Mouse (Mus musculus): ENCODE measurements at regions not wholly inside any gene's neighbourhood (a gene's known extent, or its start where the extent isn't known, plus 50 kb on each side); places are given as distances from the start of the nearest gene placed in this dataset.

DNA sequence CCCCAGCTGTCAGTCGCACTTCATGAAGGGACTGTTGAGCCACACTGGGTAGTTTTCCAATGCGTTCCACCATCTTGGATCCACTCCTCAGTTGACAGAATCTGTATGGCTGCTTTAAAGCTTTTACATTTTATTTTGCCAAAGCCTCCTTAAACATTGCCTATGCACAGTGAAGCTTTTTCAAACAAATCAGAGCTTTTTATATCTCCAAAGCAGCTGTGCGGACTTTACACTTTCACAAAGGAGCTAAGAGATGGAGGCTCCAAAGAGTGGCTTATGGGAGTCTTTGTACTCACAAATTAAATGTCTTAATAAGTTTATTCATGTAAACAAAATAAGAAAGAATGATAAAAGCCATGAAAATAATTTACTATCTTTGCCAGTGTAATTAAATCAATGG is 986.3 kb downstream of the Diaph3 start:
- no peak overlapping the region for H3K4me2 ChIP-seq (ENCODE audit: low read depth)
- H3K79me2 ChIP-seq (ENCODE audit: control insufficient read depth, insufficient read depth): no peaks in the 10 kb centered on the region
- TF ChIP-seq POLR2AphosphoS2 (IDR thresholded peaks at IDR 0.05; ENCODE audit: insufficient read length, low read depth): no peak
- TF ChIP-seq TCF3 (IDR thresholded peaks at IDR 0.05; ENCODE audit: insufficient read length, low read depth): no peak
- no peak for TF ChIP-seq MYOD1 (IDR thresholded peaks at IDR 0.05; ENCODE audit: control insufficient read depth in 1 of 3, insufficient read length in 2 of 3, low read depth in 2 of 3)
- no peak for TF ChIP-seq MAX (IDR thresholded peaks at IDR 0.05; ENCODE audit: low read depth)
- no peak for TF ChIP-seq CEBPB (IDR thresholded peaks at IDR 0.05; ENCODE audit: insufficient read depth, poor library complexity, severe bottlenecking)
- no peak for TF ChIP-seq MYOG (IDR thresholded peaks at IDR 0.05; ENCODE audit: control insufficient read depth in 1 of 3, insufficient read depth in 1 of 3, insufficient read length in 2 of 3, low read depth in 2 of 3)
- TF ChIP-seq E2F4 (IDR thresholded peaks at IDR 0.05; ENCODE audit: insufficient read depth): no peak
- no peak overlapping the region for H3K4me3 ChIP-seq
- no peaks in the 10 kb centered on the region for H3K36me3 ChIP-seq (ENCODE audit: control insufficient read depth, insufficient read depth)
- no peak overlapping the region for H3ac ChIP-seq (ENCODE audit: control insufficient read depth, insufficient read length)
- no peaks in the 10 kb centered on the region for H3K27me3 ChIP-seq (ENCODE audit: control insufficient read depth, insufficient read depth, insufficient read length)

DNA sequence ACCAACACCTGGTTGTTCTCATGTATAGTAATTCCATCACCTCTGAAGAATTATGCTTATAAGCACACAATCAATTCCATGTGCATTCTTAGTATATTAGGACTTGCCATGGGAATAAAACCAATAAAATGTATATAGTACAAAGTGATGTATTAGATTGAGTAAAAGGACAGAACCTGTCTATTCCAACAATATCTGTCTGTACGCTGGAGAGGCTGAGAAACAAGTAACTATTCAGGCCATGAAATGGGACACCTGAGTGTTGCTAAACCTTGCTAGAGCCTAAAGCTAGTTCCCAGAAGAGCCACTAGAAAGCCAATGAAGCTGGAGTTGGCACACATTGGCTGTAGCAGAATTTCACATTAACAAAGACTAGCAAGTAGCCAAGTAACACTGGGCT is 989.8 kb downstream of the Diaph3 start:
- TF ChIP-seq SRF (IDR thresholded peaks at IDR 0.05; ENCODE audit: control insufficient read depth, insufficient read length, low read depth) (no peak), MYOG (IDR thresholded peaks at IDR 0.05; ENCODE audit: control insufficient read depth in 1 of 3, insufficient read depth in 1 of 3, insufficient read length in 2 of 3, low read depth in 2 of 3) (no peak), TCF12 (IDR thresholded peaks at IDR 0.05; ENCODE audit: insufficient read depth, poor library complexity, severe bottlenecking) (no peak), CEBPB (IDR thresholded peaks at IDR 0.05; ENCODE audit: insufficient read depth, poor library complexity, severe bottlenecking) (no peak), E2F4 (IDR thresholded peaks at IDR 0.05; ENCODE audit: insufficient read depth) (no peak), USF1 (IDR thresholded peaks at IDR 0.05; ENCODE audit: low read depth) (no peak), POLR2AphosphoS2 (IDR thresholded peaks at IDR 0.05; ENCODE audit: insufficient read length, low read depth) (no peak), POLR2A (IDR thresholded peaks at IDR 0.05; ENCODE audit: insufficient read length, low read depth) (no peak), MYOD1 (IDR thresholded peaks at IDR 0.05; ENCODE audit: control insufficient read depth in 1 of 3, insufficient read length in 2 of 3, low read depth in 2 of 3) (no peak), REST (IDR thresholded peaks at IDR 0.05; ENCODE audit: insufficient read depth, insufficient read length) (no peak)
- Histone ChIP-seq H3ac (ENCODE audit: control insufficient read depth, insufficient read length) (no peak overlapping the region), H3K27me3 (ENCODE audit: control insufficient read depth, insufficient read depth, insufficient read length) (no peaks in the 10 kb centered on the region), H3K36me3 (ENCODE audit: control insufficient read depth, insufficient read depth) (no peaks in the 10 kb centered on the region), H3K4me2 (ENCODE audit: low read depth) (no peak overlapping the region), H3K4me3 (no peak overlapping the region), H3K79me2 (ENCODE audit: control insufficient read depth, insufficient read depth) (no peaks in the 10 kb centered on the region)

DNA sequence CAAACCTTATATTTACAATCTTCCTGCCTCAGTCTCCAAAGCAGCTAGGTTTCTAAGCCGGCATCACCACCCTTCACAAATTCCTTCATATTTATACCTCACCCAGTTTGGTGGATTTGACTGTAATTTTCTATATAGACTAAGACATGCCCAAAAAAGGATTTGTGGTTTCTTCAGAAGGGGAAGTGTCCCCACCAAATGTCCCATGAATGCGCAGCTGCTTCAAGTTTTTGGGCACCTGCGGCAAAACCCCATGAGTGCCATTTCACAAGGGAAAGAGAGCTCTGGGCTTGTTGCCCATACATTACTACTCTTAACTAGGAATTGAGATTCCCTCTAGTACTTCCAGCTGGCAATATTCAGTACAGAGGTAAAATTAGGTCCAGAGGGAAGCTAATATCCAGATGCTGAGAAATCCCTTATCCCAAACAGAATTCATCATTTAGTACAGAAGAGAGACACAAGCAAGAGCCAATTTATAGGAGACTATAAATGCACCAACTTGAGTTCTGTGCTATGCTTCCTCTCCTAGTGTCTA is 990.6 kb downstream of the Diaph3 start:
- no peak for TF ChIP-seq SRF (IDR thresholded peaks at IDR 0.05; ENCODE audit: control insufficient read depth, insufficient read length, low read depth)
- no peak for TF ChIP-seq MYOD1 (IDR thresholded peaks at IDR 0.05; ENCODE audit: control insufficient read depth in 1 of 3, insufficient read length in 2 of 3, low read depth in 2 of 3)
- no peak for TF ChIP-seq REST (IDR thresholded peaks at IDR 0.05; ENCODE audit: insufficient read depth, insufficient read length)
- TF ChIP-seq TCF3 (IDR thresholded peaks at IDR 0.05; ENCODE audit: insufficient read length, low read depth): no peak
- TF ChIP-seq E2F4 (IDR thresholded peaks at IDR 0.05; ENCODE audit: insufficient read depth): no peak
- no peak for TF ChIP-seq TCF12 (IDR thresholded peaks at IDR 0.05; ENCODE audit: insufficient read depth, poor library complexity, severe bottlenecking)
- H3ac ChIP-seq (ENCODE audit: control insufficient read depth, insufficient read length): no peak overlapping the region

DNA sequence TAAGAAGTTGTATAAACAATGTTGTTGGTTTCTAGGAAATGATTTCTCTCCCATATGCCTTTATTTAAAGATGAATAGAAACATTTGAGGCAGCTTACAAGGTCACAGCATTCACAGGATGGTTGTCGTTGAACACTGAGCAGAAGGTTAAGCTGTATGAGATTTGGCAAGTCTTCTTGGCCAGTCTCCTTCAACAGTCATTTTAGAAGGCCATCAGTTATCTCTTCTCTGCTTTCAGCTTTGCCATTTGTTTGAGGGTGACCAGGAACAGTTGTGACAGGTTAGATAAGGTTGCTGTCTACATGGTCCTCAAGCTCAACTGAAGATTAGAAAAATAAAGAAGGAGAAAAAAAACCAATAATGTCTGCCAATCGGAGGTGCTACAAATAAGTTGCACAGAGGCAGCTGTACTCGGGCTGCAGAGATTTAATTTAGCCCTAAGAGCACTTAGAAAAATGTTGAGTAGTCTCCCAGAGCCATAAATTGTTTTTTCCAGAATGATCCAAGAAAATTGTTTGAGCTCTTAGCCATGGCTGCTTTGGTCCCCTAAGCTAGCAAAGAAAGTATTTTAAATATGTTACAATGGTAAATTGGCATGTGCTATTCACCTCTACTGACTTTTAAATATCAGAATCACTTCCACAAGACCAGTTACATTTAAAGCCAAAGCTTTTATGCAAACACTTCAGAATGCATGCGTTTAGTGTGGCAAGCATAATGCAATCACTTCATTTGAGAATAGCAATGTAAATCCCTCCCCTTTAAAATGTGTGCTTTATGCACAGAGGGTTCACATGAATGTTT is 1025.6 kb downstream of the Diaph3 start:
- no peak overlapping the region for H3K4me3 ChIP-seq
- H3K4me2 ChIP-seq (ENCODE audit: low read depth): no peak overlapping the region
- H3ac ChIP-seq (ENCODE audit: control insufficient read depth, insufficient read length): no peak overlapping the region
- H3K27me3 ChIP-seq (ENCODE audit: control insufficient read depth, insufficient read depth, insufficient read length): no peaks in the 10 kb centered on the region
- no peaks in the 10 kb centered on the region for H3K79me2 ChIP-seq (ENCODE audit: control insufficient read depth, insufficient read depth)
- H3K36me3 ChIP-seq (ENCODE audit: control insufficient read depth, insufficient read depth): no peaks in the 10 kb centered on the region
- no peak for TF ChIP-seq E2F4 (IDR thresholded peaks at IDR 0.05; ENCODE audit: insufficient read depth)
- TF ChIP-seq USF1 (IDR thresholded peaks at IDR 0.05; ENCODE audit: low read depth): no peak
- no peak for TF ChIP-seq TCF3 (IDR thresholded peaks at IDR 0.05; ENCODE audit: insufficient read length, low read depth)
- no peak for TF ChIP-seq SRF (IDR thresholded peaks at IDR 0.05; ENCODE audit: control insufficient read depth, insufficient read length, low read depth)
- TF ChIP-seq REST (IDR thresholded peaks at IDR 0.05; ENCODE audit: insufficient read depth, insufficient read length): no peak
- TF ChIP-seq MYOG (IDR thresholded peaks at IDR 0.05; ENCODE audit: control insufficient read depth in 1 of 3, insufficient read depth in 1 of 3, insufficient read length in 2 of 3, low read depth in 2 of 3): no peak
- TF ChIP-seq MAX (IDR thresholded peaks at IDR 0.05; ENCODE audit: low read depth): no peak
- TF ChIP-seq TCF12 (IDR thresholded peaks at IDR 0.05; ENCODE audit: insufficient read depth, poor library complexity, severe bottlenecking): no peak
- no peak for TF ChIP-seq CEBPB (IDR thresholded peaks at IDR 0.05; ENCODE audit: insufficient read depth, poor library complexity, severe bottlenecking)

More for the DNA sequence above, 990.6 kb downstream of the Diaph3 start:
- no peak overlapping the region for H3K4me3 ChIP-seq
- no peaks in the 10 kb centered on the region for H3K36me3 ChIP-seq (ENCODE audit: control insufficient read depth, insufficient read depth)
- H3K79me2 ChIP-seq (ENCODE audit: control insufficient read depth, insufficient read depth): no peaks in the 10 kb centered on the region
- H3K4me2 ChIP-seq (ENCODE audit: low read depth): no peak overlapping the region
- H3K27me3 ChIP-seq (ENCODE audit: control insufficient read depth, insufficient read depth, insufficient read length): no peaks in the 10 kb centered on the region

DNA sequence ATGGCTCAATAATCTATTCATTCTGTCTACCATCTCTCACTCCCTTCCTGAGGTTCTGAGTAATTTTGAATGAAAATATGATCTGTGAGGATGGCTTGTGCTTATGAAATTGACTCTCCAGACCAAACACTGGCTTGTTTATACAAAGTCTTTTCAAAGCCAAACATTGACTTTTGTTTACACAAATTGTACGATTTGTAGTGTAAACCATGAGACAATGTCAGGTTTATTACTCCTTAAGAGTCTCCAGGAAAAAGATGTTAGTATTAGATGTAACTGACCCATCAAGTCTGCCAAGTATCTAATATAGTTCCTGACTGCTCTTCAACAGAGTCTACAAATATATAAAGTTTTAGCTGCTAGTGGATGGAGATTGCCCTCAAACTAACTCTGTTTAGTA is 1039.5 kb downstream of the Diaph3 start:
- Histone ChIP-seq H3K27me3 (ENCODE audit: control insufficient read depth, insufficient read depth, insufficient read length) (no peaks in the 10 kb centered on the region), H3K4me3 (no peak overlapping the region), H3ac (ENCODE audit: control insufficient read depth, insufficient read length) (no peak overlapping the region), H3K4me2 (ENCODE audit: low read depth) (no peak overlapping the region), H3K36me3 (ENCODE audit: control insufficient read depth, insufficient read depth) (no peaks in the 10 kb centered on the region), H3K79me2 (ENCODE audit: control insufficient read depth, insufficient read depth) (no peaks in the 10 kb centered on the region)
- no peak for TF ChIP-seq MYOD1 (IDR thresholded peaks at IDR 0.05; ENCODE audit: control insufficient read depth in 1 of 3, insufficient read length in 2 of 3, low read depth in 2 of 3)
- TF ChIP-seq E2F4 (IDR thresholded peaks at IDR 0.05; ENCODE audit: insufficient read depth): no peak
- TF ChIP-seq MAX (IDR thresholded peaks at IDR 0.05; ENCODE audit: low read depth): no peak
- no peak for TF ChIP-seq TCF3 (IDR thresholded peaks at IDR 0.05; ENCODE audit: insufficient read length, low read depth)
- no peak for TF ChIP-seq SRF (IDR thresholded peaks at IDR 0.05; ENCODE audit: control insufficient read depth, insufficient read length, low read depth)
- TF ChIP-seq TCF12 (IDR thresholded peaks at IDR 0.05; ENCODE audit: insufficient read depth, poor library complexity, severe bottlenecking): no peak
- no peak for TF ChIP-seq POLR2AphosphoS2 (IDR thresholded peaks at IDR 0.05; ENCODE audit: insufficient read length, low read depth)
- TF ChIP-seq MYOG (IDR thresholded peaks at IDR 0.05; ENCODE audit: control insufficient read depth in 1 of 3, insufficient read depth in 1 of 3, insufficient read length in 2 of 3, low read depth in 2 of 3): no peak
- no peak for TF ChIP-seq USF1 (IDR thresholded peaks at IDR 0.05; ENCODE audit: low read depth)
- no peak for TF ChIP-seq POLR2A (IDR thresholded peaks at IDR 0.05; ENCODE audit: insufficient read length, low read depth)
- TF ChIP-seq REST (IDR thresholded peaks at IDR 0.05; ENCODE audit: insufficient read depth, insufficient read length): no peak
- TF ChIP-seq CEBPB (IDR thresholded peaks at IDR 0.05; ENCODE audit: insufficient read depth, poor library complexity, severe bottlenecking): no peak

Measured in myocyte (in vitro differentiated cells).